Mouse (Mus musculus): Measurements from ENCODE around the gene Vamp1. TPM values are rescaled to one million over a fixed set of nuclear protein-coding genes. Genes with fewer than 3 reads are reported as not detected.

Vamp1 gene
- 11.3 and 32.6 TPM in 2 replicates for polyA plus RNA-seq (2011; ENCODE audit: insufficient read depth, insufficient read length, low replicate concordance, missing spikeins)

DNA sequence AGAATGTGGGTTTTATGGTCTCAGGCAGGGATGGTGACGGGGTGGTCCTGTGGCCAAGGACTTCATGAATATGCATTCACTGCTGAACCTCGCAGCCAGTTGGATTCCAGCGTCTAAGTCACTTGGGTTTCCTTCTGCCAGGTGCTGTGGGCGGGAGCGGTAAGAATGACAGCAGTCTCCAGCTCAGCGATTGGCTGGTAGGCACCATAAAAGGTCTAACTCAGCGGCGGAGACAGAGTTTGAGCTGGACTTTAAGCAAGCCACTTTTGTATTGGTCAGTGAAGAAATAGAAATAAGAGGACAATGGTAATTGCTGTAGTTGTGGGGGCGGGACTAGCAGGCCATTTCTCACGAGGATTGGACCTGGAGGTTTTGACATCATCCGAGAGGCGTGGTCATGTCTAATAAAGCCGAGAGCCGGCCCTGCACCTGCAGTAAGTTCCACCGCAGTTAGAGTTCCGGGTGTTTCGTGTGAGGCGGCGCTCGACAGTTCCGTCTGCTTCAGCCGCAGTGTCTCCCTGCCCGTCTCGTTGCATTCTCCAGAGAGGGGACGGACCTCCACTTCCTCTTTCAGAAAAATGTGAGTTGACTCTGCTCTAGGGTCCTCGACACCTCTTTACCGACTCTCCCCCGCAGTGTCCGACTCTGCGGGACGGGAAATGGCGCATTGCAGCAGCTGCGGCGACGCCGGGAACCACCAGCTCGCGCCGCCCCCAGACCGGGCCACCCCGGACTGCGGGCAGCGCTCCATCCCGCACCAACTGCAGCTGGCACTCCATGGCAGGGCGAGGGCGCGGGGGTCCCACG lies at the start of gene Vamp1:
Vamp1 (plus strand) TSS at position 404 of the 807 bp plus-strand sequence.
- peak; percentile 96 for TF ChIP-seq POLR2A (IDR thresholded peaks at IDR 0.05; ENCODE audit: borderline replicate concordance, control insufficient read depth, low read depth, low read length)
- no peak for TF ChIP-seq CTCF (IDR thresholded peaks at IDR 0.05; ENCODE audit: control insufficient read depth, insufficient read depth, low read length)
- under 1% methylated on average over 48 of the region's 48 CpGs for whole genome bisulfite sequencing
- Histone ChIP-seq H3K4me1 (ENCODE audit: control insufficient read depth, insufficient read depth, low read length) (peaks cover 5% of the 10 kb centered on the region), H3K4me3 (replicated peaks; ENCODE audit: control insufficient read depth, low read depth, low read length) (peak within 1 kb of the TSS; percentile 78), H3K27ac (ENCODE audit: control insufficient read depth, insufficient read depth, low read depth, low read length, poor library complexity) (peak within 1 kb of the TSS; percentile 94)

GRCm38 (mm10) chr6:125166051-125166751 lies 49.1 kb upstream of the Vamp1 start, which contains the start of gene Gapdh:
TSS of gene Gapdh (minus strand) at chr6:125166467.
- Histone ChIP-seq H3K4me3 (replicated peaks; ENCODE audit: control insufficient read depth, low read depth, low read length) (peak within 1 kb of the TSS; percentile 96), H3K4me1 (ENCODE audit: control insufficient read depth, insufficient read depth, low read length) (peaks cover 2% of the 10 kb centered on the region; the same call in 1 of the 2 replicates), H3K27ac (ENCODE audit: control insufficient read depth, insufficient read depth, low read depth, low read length, poor library complexity) (peak within 1 kb of the TSS; percentile 92)
- under 1% methylated on average over 18 of the region's 18 CpGs for WGBS
- TF ChIP-seq POLR2A (IDR thresholded peaks at IDR 0.05; ENCODE audit: borderline replicate concordance, control insufficient read depth, low read depth, low read length) (no peak; the same call in 1 of the 2 replicates), CTCF (IDR thresholded peaks at IDR 0.05; ENCODE audit: control insufficient read depth, insufficient read depth, low read length) (no peak)

- Histone ChIP-seq H3K4me1 (ENCODE audit: control insufficient read depth, insufficient read depth, low read length) (peaks cover 2% of the 10 kb centered on the region; the same call in 1 of the 2 replicates), H3K4me3 (replicated peaks; ENCODE audit: control insufficient read depth, low read depth, low read length) (no peak overlapping the region), H3K27ac (ENCODE audit: control insufficient read depth, insufficient read depth, low read depth, low read length, poor library complexity) (peak overlapping the region; percentile 49)
- 33% methylated on average over 10 of the region's 10 CpGs for WGBS
- TF ChIP-seq CTCF (IDR thresholded peaks at IDR 0.05; ENCODE audit: control insufficient read depth, insufficient read depth, low read length) (no peak), POLR2A (IDR thresholded peaks at IDR 0.05; ENCODE audit: borderline replicate concordance, control insufficient read depth, low read depth, low read length) (no peak)
Observed at GRCm38 (mm10) chr6:125166861-125167650, 48.3 kb upstream of the Vamp1 start.

- no peak for TF ChIP-seq CTCF (IDR thresholded peaks at IDR 0.05; ENCODE audit: control insufficient read depth, insufficient read depth, low read length)
- TF ChIP-seq POLR2A (IDR thresholded peaks at IDR 0.05; ENCODE audit: borderline replicate concordance, control insufficient read depth, low read depth, low read length), result no peak
- peaks cover 2% of the 10 kb centered on the region; the same call in 1 of the 2 replicates for H3K4me1 ChIP-seq (ENCODE audit: control insufficient read depth, insufficient read depth, low read length)
- H3K27ac ChIP-seq (ENCODE audit: control insufficient read depth, insufficient read depth, low read depth, low read length, poor library complexity), result no peak overlapping the region
- no peak overlapping the region for H3K4me3 ChIP-seq (replicated peaks; ENCODE audit: control insufficient read depth, low read depth, low read length)
- WGBS, result 94% methylated on average over 14 of the region's 14 CpGs
Observed at GRCm38 (mm10) chr6:125168086-125168485, 47.3 kb upstream of the Vamp1 start.

GRCm38 (mm10) chr6:125170194-125170593 lies 45.2 kb upstream of the Vamp1 start:
- Histone ChIP-seq H3K27ac (ENCODE audit: control insufficient read depth, insufficient read depth, low read depth, low read length, poor library complexity) (no peak overlapping the region), H3K4me1 (ENCODE audit: control insufficient read depth, insufficient read depth, low read length) (peaks cover 2% of the 10 kb centered on the region; the same call in 1 of the 2 replicates), H3K4me3 (replicated peaks; ENCODE audit: control insufficient read depth, low read depth, low read length) (no peak overlapping the region)
- TF ChIP-seq POLR2A (IDR thresholded peaks at IDR 0.05; ENCODE audit: borderline replicate concordance, control insufficient read depth, low read depth, low read length), result no peak
- no peak for TF ChIP-seq CTCF (IDR thresholded peaks at IDR 0.05; ENCODE audit: control insufficient read depth, insufficient read depth, low read length)
- WGBS, result 89% methylated on average over 6 of the region's 6 CpGs

GRCm38 (mm10) chr6:125172474-125172873 lies 42.9 kb upstream of the Vamp1 start:
- Histone ChIP-seq H3K4me1 (ENCODE audit: control insufficient read depth, insufficient read depth, low read length) (no peaks in the 10 kb centered on the region), H3K27ac (ENCODE audit: control insufficient read depth, insufficient read depth, low read depth, low read length, poor library complexity) (no peak overlapping the region), H3K4me3 (replicated peaks; ENCODE audit: control insufficient read depth, low read depth, low read length) (no peak overlapping the region)
- no peak for TF ChIP-seq CTCF (IDR thresholded peaks at IDR 0.05; ENCODE audit: control insufficient read depth, insufficient read depth, low read length)
- no peak for TF ChIP-seq POLR2A (IDR thresholded peaks at IDR 0.05; ENCODE audit: borderline replicate concordance, control insufficient read depth, low read depth, low read length)
- WGBS, result 93% methylated on average over 2 of the region's 2 CpGs

GRCm38 (mm10) chr6:125173256-125173655 lies 42.1 kb upstream of the Vamp1 start:
- H3K27ac ChIP-seq (ENCODE audit: control insufficient read depth, insufficient read depth, low read depth, low read length, poor library complexity), result no peak overlapping the region
- no peak for TF ChIP-seq POLR2A (IDR thresholded peaks at IDR 0.05; ENCODE audit: borderline replicate concordance, control insufficient read depth, low read depth, low read length)
- TF ChIP-seq CTCF (IDR thresholded peaks at IDR 0.05; ENCODE audit: control insufficient read depth, insufficient read depth, low read length), result no peak
- no peak overlapping the region for H3K4me3 ChIP-seq (replicated peaks; ENCODE audit: control insufficient read depth, low read depth, low read length)
- H3K4me1 ChIP-seq (ENCODE audit: control insufficient read depth, insufficient read depth, low read length), result no peaks in the 10 kb centered on the region
- 95% methylated on average over 7 of the region's 7 CpGs for WGBS
